Mouse (Mus musculus) embryo, embryonic 10 days (tissue): ENCODE measurements around the gene Abcc10.

ENCODE experiments used
- DNase-seq: peaks from one replicate; pipeline ENCODE4 v3.0.0-alpha.2; 2015; ENCODE audit warnings: low spot score

Gene Abcc10

DNA sequence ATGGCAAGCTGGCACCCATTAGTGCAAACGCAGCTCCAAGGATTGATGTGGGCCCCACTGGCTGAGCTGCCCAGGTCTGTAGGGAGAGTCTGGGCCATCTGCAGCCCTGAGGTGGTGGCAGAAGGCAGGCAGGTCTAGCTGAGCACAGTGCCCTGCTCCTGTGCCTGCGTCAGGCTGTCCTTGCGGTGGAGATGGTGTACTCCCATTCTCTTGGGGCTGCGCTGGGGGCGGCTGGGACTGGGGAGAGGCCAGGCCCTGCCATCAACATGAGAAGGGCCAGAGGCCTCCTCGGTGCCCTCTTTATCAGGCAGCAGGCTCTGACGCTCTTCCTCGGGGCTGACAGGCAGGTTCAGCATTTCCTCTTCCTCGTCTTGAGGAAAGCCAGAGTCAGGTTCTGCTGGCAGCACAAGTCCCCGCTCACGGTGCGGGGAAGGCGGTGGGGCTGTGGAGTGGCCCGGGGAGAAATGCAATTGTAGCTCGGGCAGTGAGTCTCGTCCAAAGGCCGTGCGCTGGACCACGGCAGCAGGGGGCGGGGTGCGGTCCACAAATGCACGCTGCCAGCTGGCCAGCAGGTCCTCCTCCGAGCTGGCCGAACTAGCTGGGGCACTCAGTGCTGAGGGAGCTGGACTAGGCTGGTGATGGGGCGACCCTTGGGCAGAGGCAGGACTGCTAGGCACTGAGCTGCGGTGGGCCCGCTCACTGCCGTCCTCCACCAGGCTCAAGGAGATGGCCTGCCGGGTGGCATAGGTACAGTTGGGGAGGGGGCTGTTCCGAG, 69.7 kb downstream of the Abcc10 start:
- no peak for DNase-seq

DNA sequence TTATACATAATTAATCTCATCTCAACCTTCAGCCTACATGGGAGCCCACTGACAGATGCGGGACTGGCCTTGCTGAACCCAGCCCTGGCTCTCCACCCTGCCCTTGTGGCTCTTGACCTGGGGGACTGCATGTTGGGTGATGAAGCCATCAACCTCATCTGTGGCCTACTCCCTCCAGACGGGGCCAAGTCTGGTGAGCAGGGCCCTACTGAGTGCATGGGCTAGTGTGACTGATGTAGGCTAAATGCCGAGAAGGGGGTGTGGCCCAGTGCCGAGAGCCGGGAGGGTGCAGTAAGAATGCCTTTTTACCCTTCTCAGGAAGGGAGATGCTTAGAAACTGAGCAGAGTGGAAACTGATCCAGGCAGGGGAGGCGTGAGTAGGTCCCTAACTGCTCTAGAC, 73.0 kb downstream of the Abcc10 start:
- no peak for DNase-seq

DNA sequence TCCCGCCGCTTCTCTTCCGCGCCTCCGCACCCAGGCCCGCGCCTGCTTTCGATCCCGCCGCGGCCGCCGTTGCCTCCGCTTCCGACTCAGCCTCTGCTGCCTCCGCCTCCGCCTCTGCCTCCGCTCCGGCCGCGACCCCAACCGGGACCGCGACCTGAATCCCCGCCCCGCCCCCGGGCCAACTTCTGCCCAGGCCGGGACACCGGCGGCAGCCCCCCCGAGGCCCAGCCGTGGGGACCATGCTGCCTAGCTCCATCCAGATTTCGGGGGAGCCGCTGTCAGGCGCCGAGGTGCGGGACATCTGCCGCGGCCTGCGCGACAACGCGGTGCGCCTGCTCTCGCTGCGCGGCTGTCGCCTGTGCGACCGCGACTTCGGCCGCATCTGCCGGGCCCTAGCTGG, 74.0 kb downstream of the Abcc10 start:
- no peak for DNase-seq

DNA sequence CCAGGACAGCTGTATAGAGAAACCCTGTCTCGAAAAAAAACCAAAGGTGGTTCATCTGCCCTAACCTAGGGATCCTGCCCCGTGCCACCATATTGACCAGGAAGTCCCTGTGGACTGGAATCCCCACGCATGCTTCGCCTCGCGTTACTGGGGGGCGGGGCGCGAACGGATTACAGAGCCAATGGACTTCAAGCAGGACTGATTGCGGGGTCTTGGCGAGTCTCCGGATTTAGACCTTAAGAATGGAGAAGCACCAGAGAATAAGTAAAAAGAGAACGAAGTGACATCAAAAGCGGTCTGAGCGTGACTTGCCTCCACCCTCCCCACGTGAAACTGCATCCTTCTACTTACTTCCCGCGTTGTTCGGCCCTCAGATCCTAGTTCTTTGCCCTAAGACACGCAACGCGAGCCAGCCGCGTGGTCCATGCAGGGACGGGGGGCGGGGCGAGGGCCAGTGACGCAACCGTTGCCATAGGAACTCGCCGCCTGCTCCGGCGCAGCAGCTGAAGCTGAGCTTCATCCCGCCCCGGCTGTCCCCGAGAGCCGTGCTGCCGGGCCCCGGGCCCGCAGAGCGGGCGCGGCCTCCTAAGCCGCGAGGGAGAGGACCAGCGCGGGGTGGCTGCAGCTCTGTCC, 74.6 kb downstream of the Abcc10 start, which contains the start of gene Lrrc73:
Gene Lrrc73 (plus strand): TSS at position 80 of the 633 bp plus-strand sequence.
- peak; percentile 96 for DNase-seq
